Mouse (Mus musculus): Measurements from ENCODE around the gene Olfr1465. TPM values are rescaled to one million over a fixed set of nuclear protein-coding genes. Genes with fewer than 3 reads are reported as not detected.

The Olfr1465 gene
- not detected in 2 replicates for polyA plus RNA-seq (2012; ENCODE audit: insufficient read depth, insufficient read length, missing spikeins)

DNA sequence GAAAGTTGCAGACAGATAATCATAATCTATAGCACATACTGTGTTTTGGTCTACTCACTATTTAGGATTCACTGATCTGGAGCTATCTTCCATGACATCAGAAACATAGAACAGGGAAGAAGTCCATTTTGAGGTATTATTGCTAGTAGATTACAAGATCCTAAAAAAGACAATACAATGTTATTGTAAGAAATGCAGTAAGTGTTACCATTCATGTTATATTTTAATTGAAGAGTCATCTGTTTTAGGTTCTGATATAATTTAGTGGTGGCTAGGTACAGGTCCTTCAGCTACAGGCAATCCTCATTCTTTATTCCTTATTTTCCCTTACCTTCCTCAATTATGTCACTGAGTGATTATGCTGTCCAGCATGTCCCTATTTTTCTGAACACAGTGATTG is at the start of gene Olfr1465:
Gene Olfr1465, minus strand, starts transcription at position 101 of the 400 bp plus-strand sequence.
- Histone ChIP-seq H3K27ac (replicated peaks; ENCODE audit: low read depth, low read length) (no peak within 1 kb of the TSS), H3K4me3 (ENCODE audit: insufficient read depth, low read depth, low read length) (no peak within 1 kb of the TSS), H3K4me1 (ENCODE audit: control insufficient read depth, insufficient read depth, insufficient read length, low read length) (no peaks in the 10 kb centered on the region)

DNA sequence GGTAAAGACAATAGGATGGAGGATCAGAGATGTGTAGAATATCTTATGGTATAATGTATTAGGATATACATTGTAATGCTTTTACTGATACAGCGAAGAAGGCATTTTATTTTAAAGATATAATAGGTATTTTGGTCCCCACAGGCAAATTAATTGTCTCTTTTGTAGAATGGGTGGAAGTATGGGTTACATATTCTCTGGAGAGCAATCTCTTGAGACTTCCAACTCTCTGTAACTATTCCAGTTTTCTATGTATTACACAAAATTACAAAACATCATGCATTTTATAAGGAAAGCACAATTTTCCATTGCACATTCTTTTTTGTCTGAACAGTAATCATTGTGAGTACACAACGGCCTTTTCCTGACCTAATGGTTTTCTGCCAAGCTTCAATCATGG is 46.6 kb upstream of the Olfr1465 start, which contains the start of gene Olfr1467:
Gene Olfr1467, plus strand, starts transcription at position 301 of the 400 bp plus-strand sequence.
- Histone ChIP-seq H3K4me1 (ENCODE audit: control insufficient read depth, insufficient read depth, insufficient read length, low read length) (no peaks in the 10 kb centered on the region), H3K4me3 (ENCODE audit: insufficient read depth, low read depth, low read length) (no peak within 1 kb of the TSS), H3K27ac (replicated peaks; ENCODE audit: low read depth, low read length) (no peak within 1 kb of the TSS)

DNA sequence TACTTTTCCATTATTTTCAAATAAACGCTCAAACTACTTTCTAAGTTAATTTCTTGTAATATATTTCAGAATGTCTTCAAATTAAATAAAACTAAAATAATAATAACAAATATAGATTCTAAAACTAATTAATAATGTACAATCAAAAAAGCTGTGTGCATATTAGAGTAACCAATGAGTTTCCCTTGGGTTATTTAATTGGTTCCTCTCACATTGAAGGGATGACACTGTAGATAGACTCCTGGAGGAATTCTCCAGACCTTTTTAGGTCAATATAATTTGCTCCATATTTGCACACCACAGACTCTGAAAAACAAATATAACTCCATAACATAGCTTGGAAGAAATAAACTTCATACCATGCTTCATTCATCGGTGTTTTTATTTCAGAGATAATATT is 23.2 kb upstream of the Olfr1465 start, which contains the start of gene Olfr1466:
Gene Olfr1466, plus strand, starts transcription at position 301 of the 400 bp plus-strand sequence.
- no peaks in the 10 kb centered on the region for H3K4me1 ChIP-seq (ENCODE audit: control insufficient read depth, insufficient read depth, insufficient read length, low read length)
- H3K4me3 ChIP-seq (ENCODE audit: insufficient read depth, low read depth, low read length), result no peak within 1 kb of the TSS
- no peak within 1 kb of the TSS for H3K27ac ChIP-seq (replicated peaks; ENCODE audit: low read depth, low read length)

Other genes starting within 250 kb of the Olfr1465 start
- gene Olfr1457, start 217.7 kb downstream of the Olfr1465 start, polyA plus RNA-seq (2012; ENCODE audit: insufficient read depth, insufficient read length, missing spikeins), result not detected in 2 replicates
- gene Olfr1458, start 208.8 kb downstream of the Olfr1465 start, polyA plus RNA-seq (2012; ENCODE audit: insufficient read depth, insufficient read length, missing spikeins), result not detected in 2 replicates
- not detected in 2 replicates for gene Olfr1459, start 166.0 kb downstream of the Olfr1465 start, polyA plus RNA-seq (2012; ENCODE audit: insufficient read depth, insufficient read length, missing spikeins)
- gene Olfr1461, start 152.5 kb downstream of the Olfr1465 start, polyA plus RNA-seq (2012; ENCODE audit: insufficient read depth, insufficient read length, missing spikeins), result not detected in 2 replicates
- gene Olfr1462, start 129.8 kb downstream of the Olfr1465 start, polyA plus RNA-seq (2012; ENCODE audit: insufficient read depth, insufficient read length, missing spikeins), result not detected in 2 replicates
- gene Olfr1463, start 84.2 kb downstream of the Olfr1465 start, polyA plus RNA-seq (2012; ENCODE audit: insufficient read depth, insufficient read length, missing spikeins), result not detected in 2 replicates
- not detected in 2 replicates for gene Olfr1466, start 23.3 kb upstream of the Olfr1465 start, polyA plus RNA-seq (2012; ENCODE audit: insufficient read depth, insufficient read length, missing spikeins)
- gene Olfr1467, start 46.7 kb upstream of the Olfr1465 start, polyA plus RNA-seq (2012; ENCODE audit: insufficient read depth, insufficient read length, missing spikeins), result not detected in 2 replicates
- not detected in 2 replicates for gene Olfr1469, start 92.3 kb upstream of the Olfr1465 start, polyA plus RNA-seq (2012; ENCODE audit: insufficient read depth, insufficient read length, missing spikeins)
- not detected in 2 replicates for gene Olfr1471, start 127.9 kb upstream of the Olfr1465 start, polyA plus RNA-seq (2012; ENCODE audit: insufficient read depth, insufficient read length, missing spikeins)
- gene Olfr1472, start 140.5 kb upstream of the Olfr1465 start, polyA plus RNA-seq (2012; ENCODE audit: insufficient read depth, insufficient read length, missing spikeins), result not detected in 2 replicates
- not detected in 2 replicates for gene Olfr1474, start 154.0 kb upstream of the Olfr1465 start, polyA plus RNA-seq (2012; ENCODE audit: insufficient read depth, insufficient read length, missing spikeins)
- not detected in 2 replicates for gene Olfr1475, start 164.7 kb upstream of the Olfr1465 start, polyA plus RNA-seq (2012; ENCODE audit: insufficient read depth, insufficient read length, missing spikeins)
- gene Olfr1477, start 185.0 kb upstream of the Olfr1465 start, polyA plus RNA-seq (2012; ENCODE audit: insufficient read depth, insufficient read length, missing spikeins), result not detected in 2 replicates
- not detected in 2 replicates for gene Olfr1480, start 212.4 kb upstream of the Olfr1465 start, polyA plus RNA-seq (2012; ENCODE audit: insufficient read depth, insufficient read length, missing spikeins)

Data from brown adipose tissue, adult 24 weeks (tissue).